In the genomic region with DNA sequence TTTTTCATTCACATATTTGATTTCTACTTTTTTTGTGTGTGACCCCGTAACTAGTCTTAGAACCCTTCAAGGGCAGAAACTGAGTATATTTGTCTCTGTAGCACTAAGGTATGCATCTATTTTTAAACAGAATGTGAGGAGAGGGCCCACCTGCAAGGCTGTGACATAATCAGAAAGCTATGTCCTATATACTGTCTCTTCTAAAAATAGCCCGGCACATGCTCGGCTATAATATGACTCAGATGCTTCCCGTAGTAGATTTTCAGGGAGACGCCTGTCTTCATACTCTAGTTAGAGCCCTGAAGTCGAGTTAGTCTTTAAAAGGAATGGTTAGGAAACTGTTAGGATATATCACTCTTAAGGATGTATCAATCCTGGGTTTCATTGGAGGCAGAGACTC, we compare ENCODE assay signal across 19 mouse cellular contexts.
DNase-seq lines count a peak whose midpoint lies in the region; ATAC-seq and TF ChIP-seq lines count a peak whose summit lies in the region.
"Had no signal": no experiment of that assay in that cellular context is flagged by ENCODE, and none has a peak within 500 bp of the region (broad histone marks: within the 10 kb centered on the region; RNA-seq: fewer than 3 reads in every experiment).

No protein-coding gene starts in this region.

- no peaks in the 10 kb centered on the region for H3K27me3 ChIP-seq in heart, embryonic 15.5 days
- H3K27me3 ChIP-seq in forebrain, embryonic 15.5 days, result no peaks in the 10 kb centered on the region
- H3K27me3 ChIP-seq: hindbrain, embryonic 12.5 days; lung, embryonic 15.5 days had no signal

- H3K9me3 ChIP-seq in heart, embryonic 15.5 days (replicated peaks), result no peaks in the 10 kb centered on the region
- no peaks in the 10 kb centered on the region for H3K9me3 ChIP-seq in forebrain, embryonic 15.5 days
- H3K9me3 ChIP-seq: hindbrain, embryonic 12.5 days; lung, embryonic 15.5 days; midbrain, embryonic 10.5 days had no signal

- TF ChIP-seq POLR2A in embryonic fibroblast, embryonic 13.5 days (IDR thresholded peaks at IDR 0.05; ENCODE audit: low read depth, low read length), result no peak

- ATAC-seq in heart, embryonic 15.5 days (replicated peaks; ENCODE audit: insufficient number of reproducible peaks, insufficient read depth, low FRiP score, low read depth), result peak; percentile 68; the same call in 1 of the 2 replicates
- no peak for ATAC-seq in forebrain, embryonic 15.5 days (replicated peaks)

- peak overlapping the region; percentile 18; the same call in 1 of the 2 replicates for H3K4me2 ChIP-seq in heart, embryonic 15.5 days
- H3K4me2 ChIP-seq in forebrain, embryonic 15.5 days (replicated peaks), result no peak overlapping the region
- H3K4me2 ChIP-seq: hindbrain, embryonic 12.5 days; lung, embryonic 15.5 days had no signal

- no peak overlapping the region for H3K9ac ChIP-seq in heart, embryonic 15.5 days
- no peak overlapping the region for H3K9ac ChIP-seq in forebrain, embryonic 15.5 days (replicated peaks)
- H3K9ac ChIP-seq: hindbrain, embryonic 12.5 days; lung, embryonic 15.5 days had no signal

- H3K4me1 ChIP-seq in heart, embryonic 15.5 days (replicated peaks), result peaks cover 25% of the 10 kb centered on the region
- H3K4me1 ChIP-seq in embryonic fibroblast, embryonic 13.5 days (ENCODE audit: control insufficient read depth, insufficient read depth, low read length), result peaks cover 21% of the 10 kb centered on the region
- no peaks in the 10 kb centered on the region for H3K4me1 ChIP-seq in forebrain, embryonic 15.5 days
- H3K4me1 ChIP-seq: forebrain, embryonic 10.5 days; hindbrain, embryonic 12.5 days; midbrain, embryonic 10.5 days had no signal

- no peak for TF ChIP-seq CTCF in embryonic fibroblast, embryonic 13.5 days (IDR thresholded peaks at IDR 0.05; ENCODE audit: borderline replicate concordance, insufficient read depth, low read length)

- WGBS in heart, embryonic 15.5 days, result 20% methylated on average over 6 of the region's 6 CpGs
- WGBS in forebrain, embryonic 15.5 days, result 71% methylated on average over 6 of the region's 6 CpGs

- H3K36me3 ChIP-seq in heart, embryonic 15.5 days, result no peaks in the 10 kb centered on the region
- H3K36me3 ChIP-seq in forebrain, embryonic 15.5 days, result no peaks in the 10 kb centered on the region
- H3K36me3 ChIP-seq: forebrain, embryonic 10.5 days; hindbrain, embryonic 12.5 days; lung, embryonic 15.5 days; midbrain, embryonic 10.5 days had no signal

- H3K27ac ChIP-seq in heart, embryonic 15.5 days, result peak overlapping the region; percentile 71
- H3K27ac ChIP-seq in embryonic fibroblast, embryonic 13.5 days (ENCODE audit: insufficient read depth, low read length), result peak overlapping the region; percentile 98
- no peak overlapping the region for H3K27ac ChIP-seq in forebrain, embryonic 15.5 days (replicated peaks)
- H3K27ac ChIP-seq: forebrain, embryonic 10.5 days; gastrocnemius, adult 2 months; hindbrain, embryonic 12.5 days; lung, embryonic 15.5 days; midbrain, embryonic 10.5 days had no signal

- DNase-seq in heart, adult 18-20 months, result no peak
- DNase-seq in right cerebral cortex, adult 2 months (ENCODE audit: low spot score in 2 of 2), result peak; percentile 18 to 33
- DNase-seq in right cerebral cortex, postnatal 4 days, result no peak
- no peak for DNase-seq in adipocyte (ENCODE audit: low spot score)
- DNase-seq: cerebellum, adult 2 months; gastrocnemius, adult 2 months; kidney, adult 2 months; kidney, postnatal 4 days; layer of hippocampus, postnatal 36 days; liver; right cerebral cortex, adult 18-20 months; thymus, adult 18-20 months had no signal

- no peak overlapping the region for H3K4me3 ChIP-seq in heart, embryonic 15.5 days
- H3K4me3 ChIP-seq in embryonic fibroblast, embryonic 13.5 days (ENCODE audit: insufficient read depth, low read length), result no peak overlapping the region
- no peak overlapping the region for H3K4me3 ChIP-seq in forebrain, embryonic 15.5 days
- H3K4me3 ChIP-seq: forebrain, embryonic 10.5 days; gastrocnemius, adult 2 months; hindbrain, embryonic 12.5 days; lung, embryonic 15.5 days; midbrain, embryonic 10.5 days had no signal

Comparison
In these comparisons a context has a peak if more than half of its experiments do, and no peak if none do; other contexts are left out.
1. DNase-seq: peak in right cerebral cortex, adult 2 months (2 of 2); none in heart, adult 18-20 months (0 of 2), right cerebral cortex, postnatal 4 days (single experiment) and adipocyte (single experiment).